Mouse (Mus musculus) bone marrow, adult 2 months (tissue): ENCODE measurements around the gene Aasdh.

Source experiments
- CTCF ChIP-seq: fragments of 200-500 bp; IDR thresholded peaks from 2 replicates; pipeline ENCODE4 v1.5.1; 2011; ENCODE audit warnings: low read length, control low read depth; ENCODE audit not compliant: control insufficient read depth, insufficient read depth
- POLR2A ChIP-seq: fragments of 200-500 bp; IDR thresholded peaks from 2 replicates; pipeline ENCODE4 v1.6.1; 2011; ENCODE audit warnings: low read depth, mild to moderate bottlenecking, control low read depth, low read length, borderline replicate concordance; ENCODE audit not compliant: control insufficient read depth

DNA sequence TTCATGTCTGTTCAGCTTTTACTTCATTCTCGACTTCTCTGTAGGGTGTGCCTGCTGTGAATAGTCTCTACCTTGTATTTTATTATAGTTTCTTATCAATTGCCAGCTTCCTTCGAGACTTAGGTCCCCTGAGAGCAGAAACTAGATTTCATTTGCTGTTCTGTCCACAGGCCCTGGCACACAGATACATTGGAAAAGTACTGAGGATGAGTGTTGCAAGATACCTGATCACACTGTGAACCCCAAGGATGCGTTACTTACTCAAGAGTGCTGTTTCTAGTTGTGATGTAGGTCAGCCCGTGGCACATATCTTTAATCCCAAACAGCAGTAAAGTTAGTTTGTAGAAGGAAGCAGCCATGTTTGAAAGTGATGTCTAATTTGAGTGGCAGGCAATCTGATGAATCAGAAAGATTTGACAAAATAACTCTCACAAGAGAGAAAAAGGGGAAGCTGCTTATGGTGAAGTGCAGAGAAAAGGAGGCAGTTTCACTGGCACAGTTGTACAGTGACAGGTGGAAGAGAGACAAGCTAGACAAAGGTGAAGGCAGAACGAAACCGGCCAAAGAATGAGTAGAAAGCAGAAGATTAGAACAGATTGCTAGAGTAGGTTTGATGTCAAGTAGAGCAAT lies 49.1 kb upstream of the Aasdh start:
- TF ChIP-seq POLR2A (no peak), CTCF (no peak)
